ENCODE assay signal across 16 mouse cellular contexts in the genomic region with DNA sequence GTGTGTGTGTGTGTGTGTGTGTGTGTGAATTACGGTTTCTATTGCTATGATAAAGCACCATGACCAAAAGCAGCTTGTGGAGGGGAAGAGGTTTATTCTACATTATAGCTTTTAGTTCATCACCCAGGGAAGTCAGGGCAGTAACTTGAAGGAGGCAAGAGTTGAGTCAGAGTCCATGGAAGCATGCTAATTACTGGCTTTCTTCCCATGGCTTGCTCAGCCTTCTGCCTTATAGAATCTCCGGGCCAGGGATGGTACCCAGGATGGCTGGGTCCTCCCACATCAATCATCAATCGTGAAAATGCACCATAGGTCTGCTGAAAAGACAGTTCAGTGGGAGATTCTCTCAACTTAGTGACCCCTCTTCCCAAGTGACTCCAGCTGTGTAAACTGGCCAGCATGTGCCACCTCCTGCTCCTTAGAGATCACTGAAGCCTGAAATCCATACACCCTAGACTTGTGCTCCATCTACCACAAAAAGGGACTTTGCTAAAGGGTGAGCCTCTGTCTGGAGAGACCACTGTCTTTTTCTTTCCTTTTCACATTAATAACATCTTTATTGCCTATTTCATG.
DNase-seq lines count a peak whose midpoint lies in the region; ATAC-seq and TF ChIP-seq lines count a peak whose summit lies in the region.
"Had no signal": no experiment of that assay in that cellular context is flagged by ENCODE, and none has a peak within 500 bp of the region (broad histone marks: within the 10 kb centered on the region; RNA-seq: fewer than 3 reads in every experiment).

No protein-coding gene starts in this region.

- H3K4me3 ChIP-seq in kidney, embryonic 14.5 days (ENCODE audit: low read length): no peak overlapping the region
- H3K4me3 ChIP-seq in liver, postnatal 0 days (ENCODE audit: low read depth, low read length): no peak overlapping the region
- H3K4me3 ChIP-seq: embryonic facial prominence, embryonic 12.5 days; heart, embryonic 10.5 days; hindbrain, embryonic 10.5 days had no signal

- H3K36me3 ChIP-seq in kidney, embryonic 14.5 days (ENCODE audit: control insufficient read depth, insufficient read depth, low read length): no peaks in the 10 kb centered on the region
- no peaks in the 10 kb centered on the region for H3K36me3 ChIP-seq in liver, postnatal 0 days (replicated peaks; ENCODE audit: insufficient read depth, low read length)
- H3K36me3 ChIP-seq: embryonic facial prominence, embryonic 12.5 days; heart, embryonic 10.5 days; hindbrain, embryonic 10.5 days had no signal

- H3K4me1 ChIP-seq in kidney, embryonic 14.5 days (ENCODE audit: control insufficient read depth, insufficient read depth, low read length): peaks cover 16% of the 10 kb centered on the region
- H3K4me1 ChIP-seq in liver, postnatal 0 days (ENCODE audit: insufficient read depth): peaks cover 11% of the 10 kb centered on the region

- DNase-seq in kidney, postnatal 4 days: no peak
- DNase-seq in 3T3-L1 (ENCODE audit: low read depth, low spot score) (peak; percentile 56), NIH3T3 (ENCODE audit: low read depth) (peak; percentile 61)
- no peak for DNase-seq in liver, postnatal 0 days
- no peak for DNase-seq in heart, postnatal 10 days
- DNase-seq: cerebellum, adult 11-12 months; cerebellum, adult 9-11 months; gastrocnemius, postnatal 10 days; heart, adult 18-20 months; heart, postnatal 14 days had no signal

- intact Hi-C loops in heart, postnatal 10 days (cut with DNase I): no loop called here

- H3K9ac ChIP-seq in kidney, embryonic 14.5 days (ENCODE audit: low read depth, low read length): no peak overlapping the region
- no peak overlapping the region for H3K9ac ChIP-seq in liver, postnatal 0 days (replicated peaks)
- H3K9ac ChIP-seq: embryonic facial prominence, embryonic 12.5 days; hindbrain, embryonic 14.5 days had no signal

- no peak for TF ChIP-seq EP300 in liver, postnatal 0 days (IDR thresholded peaks at IDR 0.05; ENCODE audit: low read depth)

- H3K27me3 ChIP-seq in kidney, embryonic 14.5 days (ENCODE audit: control insufficient read depth, insufficient read depth, low read length): no peaks in the 10 kb centered on the region
- no peaks in the 10 kb centered on the region for H3K27me3 ChIP-seq in liver, postnatal 0 days (ENCODE audit: insufficient read depth, low read length)

- no peaks in the 10 kb centered on the region for H3K9me3 ChIP-seq in kidney, embryonic 14.5 days (ENCODE audit: control insufficient read depth, low read length)
- H3K9me3 ChIP-seq in liver, postnatal 0 days (ENCODE audit: low read length): no peaks in the 10 kb centered on the region
- H3K9me3 ChIP-seq: embryonic facial prominence, embryonic 12.5 days; heart, embryonic 10.5 days; hindbrain, embryonic 10.5 days had no signal

- peak; percentile 53; the same call in 1 of the 2 replicates for ATAC-seq in kidney, embryonic 14.5 days (ENCODE audit: low FRiP score, low TSS enrichment)
- no peak for ATAC-seq in liver, postnatal 0 days
- ATAC-seq: forebrain, embryonic 16.5 days had no signal

- TF ChIP-seq CTCF in liver, postnatal 0 days (IDR thresholded peaks at IDR 0.05; ENCODE audit: low read depth): no peak

- 27% methylated on average over 3 of the region's 3 CpGs for WGBS in kidney, embryonic 14.5 days
- 71% methylated on average over 3 of the region's 3 CpGs for WGBS in liver, postnatal 0 days (ENCODE audit: insufficient replicate concordance)

- no peak overlapping the region for H3K27ac ChIP-seq in kidney, embryonic 14.5 days (ENCODE audit: low read depth, low read length)
- H3K27ac ChIP-seq in liver, postnatal 0 days (ENCODE audit: low read depth): peak overlapping the region; percentile 90
- H3K27ac ChIP-seq: embryonic facial prominence, embryonic 12.5 days; heart, embryonic 10.5 days; hindbrain, embryonic 14.5 days had no signal

- no peak overlapping the region for H3K4me2 ChIP-seq in kidney, embryonic 14.5 days (replicated peaks; ENCODE audit: low read depth, low read length)
- H3K4me2 ChIP-seq in liver, postnatal 0 days (ENCODE audit: low read depth, low read length): no peak overlapping the region
- H3K4me2 ChIP-seq: embryonic facial prominence, embryonic 12.5 days; hindbrain, embryonic 14.5 days had no signal

Comparison
In these comparisons a context has a peak if more than half of its experiments do, and no peak if none do; other contexts are left out.
1. DNase-seq: peak in 3T3-L1 (single experiment) and NIH3T3 (single experiment); none in kidney, postnatal 4 days (0 of 2), liver, postnatal 0 days (single experiment) and heart, postnatal 10 days (0 of 2).